Mouse (Mus musculus) gastrocnemius, postnatal 10 days (tissue): ENCODE data around the gene Cyp2c66. TPM values are rescaled to one million over a fixed set of nuclear protein-coding genes. Genes with fewer than 3 reads are reported as not detected.
"Not testable (repeated sequence)": the region's sequence is repeated elsewhere in the genome, so short reads cannot be mapped to it uniquely, and the experiment has no call there.

Experiments
- DNase-seq: peaks from one replicate; pipeline ENCODE4 v3.0.0; 2021; ENCODE audit warnings: mixed read lengths
- long read RNA-seq, 2 experiments: library from polyadenylated mRNA; stranded (forward); transcript quantifications; one replicate each; pipeline ENCODE4 v2.0.0; 2021
- total RNA-seq, 2 experiments: library from RNA; stranded (reverse); gene quantifications; 2 replicates each; pipeline ENCODE4 v1.2.3; 2021

Gene Cyp2c66
- not detected for total RNA-seq
- long read RNA-seq, experiment 1: 0 reads
- long read RNA-seq, experiment 2: 0 reads

DNA sequence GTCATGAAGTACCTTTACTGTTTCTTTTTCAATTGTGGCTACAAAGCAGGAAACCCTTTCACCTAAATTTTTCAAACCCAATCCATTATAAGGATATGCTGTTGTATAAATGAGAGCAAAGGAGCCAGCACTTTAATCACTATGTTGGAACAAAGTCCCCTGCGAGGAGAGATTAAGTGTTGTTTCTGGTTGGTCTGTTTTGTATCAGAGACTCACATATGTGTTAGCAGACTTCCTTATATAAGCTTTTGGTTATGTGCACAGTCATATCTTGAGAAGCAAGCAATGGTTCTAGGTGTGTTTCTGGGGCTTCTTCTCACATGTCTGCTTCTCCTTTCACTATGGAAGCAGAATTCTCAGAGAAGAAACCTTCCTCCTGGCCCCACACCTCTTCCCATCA lies at the start of gene Cyp2c66:
Gene Cyp2c66 (plus strand): TSS at position 255 of the 400 bp plus-strand sequence.
- no peak for DNase-seq

DNA sequence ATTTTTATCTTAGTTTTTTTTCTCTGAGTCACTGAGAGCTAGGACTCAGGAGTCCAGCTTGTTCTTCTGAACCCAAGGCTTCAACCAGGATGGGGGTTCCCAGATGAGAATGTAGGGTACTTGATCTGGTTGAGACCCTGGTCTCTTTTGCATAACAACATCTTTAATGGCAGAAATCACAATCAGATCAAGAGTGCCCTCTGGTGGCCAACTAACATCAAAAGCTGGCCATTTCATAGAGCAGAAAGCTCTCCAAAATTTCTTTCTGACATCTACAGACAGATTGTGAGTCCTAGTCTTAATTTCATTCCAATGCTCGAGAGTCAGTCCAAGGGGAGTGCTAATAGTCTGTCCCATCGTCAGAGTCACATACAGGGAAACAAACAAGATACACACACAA lies 14.9 kb upstream of the Cyp2c66 start:
- not testable (repeated sequence) for DNase-seq

DNA sequence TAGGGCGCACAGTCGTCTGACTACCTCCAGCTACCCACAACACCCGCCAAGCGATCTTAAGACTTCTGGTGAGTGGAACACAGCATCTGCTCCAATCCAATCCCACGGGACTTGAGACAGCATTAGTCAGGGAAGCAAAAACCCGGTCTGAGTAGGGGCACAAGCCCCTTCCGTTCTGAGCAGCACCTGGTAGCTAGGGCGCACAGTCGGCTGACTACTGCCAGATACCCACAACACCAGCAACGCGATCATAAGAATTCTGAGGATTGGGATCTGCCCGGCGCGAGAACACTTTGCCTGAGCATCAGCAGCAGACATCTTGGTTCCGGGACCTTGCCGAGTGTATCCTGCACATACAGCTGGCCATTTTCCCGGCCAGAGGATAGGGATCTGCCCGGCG lies 43.1 kb downstream of the Cyp2c66 start:
- DNase-seq: not testable (repeated sequence)

Other genes with a start within 250 kb of the Cyp2c66 start
- 1 to 10 TPM; 5.7 to 8.6 TPM for gene Hells, start 183.0 kb upstream of the Cyp2c66 start, total RNA-seq
- gene Cyp2c55, start 106.9 kb upstream of the Cyp2c66 start, total RNA-seq: not detected
- not detected for gene Cyp2c65, start 52.9 kb upstream of the Cyp2c66 start, total RNA-seq
- not detected for gene Cyp2c29, start 155.5 kb downstream of the Cyp2c66 start, total RNA-seq